Mouse (Mus musculus): ENCODE measurements around the gene Agap1.

GRCm38 (mm10) chr1:89489111-89489971, 34.7 kb downstream of the Agap1 start:
- TF ChIP-seq CTCF (IDR thresholded peaks at IDR 0.05; ENCODE audit: insufficient read depth, low read depth, low read length): no peak
- TF ChIP-seq POLR2A (IDR thresholded peaks at IDR 0.05; ENCODE audit: insufficient read depth, low read depth, low read length): no peak
